Mouse (Mus musculus): ENCODE data around the gene Dmtf1. TPM values are rescaled to one million over a fixed set of nuclear protein-coding genes. Genes with fewer than 3 reads are reported as not detected.

Gene Dmtf1
- total RNA-seq, 2 experiments from 2014 or later: 41.6 to 62.7 TPM

DNA sequence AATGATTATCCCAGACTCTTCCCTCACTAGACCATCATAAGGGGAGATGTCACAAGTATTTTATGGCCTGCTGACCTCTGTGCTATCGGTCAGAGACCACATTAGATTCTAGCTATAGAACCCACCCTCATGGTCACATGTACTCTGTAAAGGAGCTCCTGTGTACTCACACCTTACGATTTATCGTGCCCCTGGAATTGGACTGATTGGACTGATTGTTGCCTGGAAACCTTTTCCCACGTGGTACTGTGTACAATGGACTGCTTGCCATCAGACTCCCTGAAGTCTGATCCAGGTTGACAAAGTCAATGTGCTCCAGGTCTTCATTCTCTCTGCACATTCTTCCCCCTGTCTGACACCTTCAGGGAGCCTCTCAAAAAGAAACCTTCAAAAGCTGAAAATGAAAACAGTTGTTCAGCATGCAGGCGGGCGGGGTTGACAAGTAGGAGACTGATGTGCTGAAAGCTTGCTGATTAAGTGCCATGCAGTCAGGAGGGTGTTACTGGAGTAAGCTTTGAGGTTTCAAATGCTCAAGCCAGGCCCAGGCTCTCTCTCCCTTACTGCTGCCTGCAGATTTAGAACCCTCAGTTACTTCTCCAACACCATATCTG lies 91.9 kb downstream of the Dmtf1 start:
- intact Hi-C loops (cut with DNase I): loop anchor here (2.0 to 10.0 kb wide), 2 partner anchors 43 to 355 kb away; no protein-coding TSS in a partner anchor
- DNase-seq (ENCODE audit: low spot score in 2 of 2): no peak

DNA sequence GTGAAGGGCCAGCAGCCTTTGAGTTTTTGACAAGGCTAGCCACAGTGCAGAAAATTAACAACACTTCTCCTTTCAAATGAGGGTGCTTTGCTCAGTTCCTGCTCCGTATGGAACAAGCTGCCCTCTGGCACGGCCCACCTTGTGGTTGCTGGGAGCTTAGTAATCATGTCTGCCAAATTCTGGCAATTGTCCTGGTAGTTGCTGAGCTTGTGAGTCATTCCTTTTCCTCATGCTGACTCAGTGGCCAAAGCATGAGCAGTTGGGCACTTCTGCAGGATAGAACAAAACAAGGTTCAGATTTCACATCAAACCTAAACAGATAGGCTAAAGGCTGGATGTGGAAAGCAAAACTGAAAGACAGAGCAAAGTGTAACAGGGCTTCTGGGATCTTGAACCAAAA lies 92.7 kb downstream of the Dmtf1 start:
- DNase-seq (ENCODE audit: low spot score in 2 of 2): peak; percentile 22 to 27
- intact Hi-C loops (cut with DNase I): no loop called here

Other genes starting within 250 kb of the Dmtf1 start
- gene Crot, start 164.5 kb downstream of the Dmtf1 start, total RNA-seq (2021): 10 to 100 TPM; 23.3 to 29.4 TPM
- gene Tmem243, start 61.1 kb downstream of the Dmtf1 start, total RNA-seq (2021): 10 to 100 TPM; 11.2 to 12.6 TPM
- 10 to 100 TPM; 31.7 to 33.0 TPM for gene 9330182L06Rik, start 104.3 kb upstream of the Dmtf1 start, total RNA-seq (2021)

All from left cerebral cortex, postnatal 36 days (tissue).